Mouse (Mus musculus) frontal cortex, postnatal 36 days (tissue): Measurements from ENCODE around the gene Ogfod1.
A peak's percentile ranks its signal among the peaks of the same experiment; 100 is the strongest.

ENCODE experiments used
- DNase-seq, 2 experiments: peaks; one replicate each; pipeline ENCODE4 v3.0.0; 2022; ENCODE audit warnings: low spot score in 2 of 2

Ogfod1 gene

DNA sequence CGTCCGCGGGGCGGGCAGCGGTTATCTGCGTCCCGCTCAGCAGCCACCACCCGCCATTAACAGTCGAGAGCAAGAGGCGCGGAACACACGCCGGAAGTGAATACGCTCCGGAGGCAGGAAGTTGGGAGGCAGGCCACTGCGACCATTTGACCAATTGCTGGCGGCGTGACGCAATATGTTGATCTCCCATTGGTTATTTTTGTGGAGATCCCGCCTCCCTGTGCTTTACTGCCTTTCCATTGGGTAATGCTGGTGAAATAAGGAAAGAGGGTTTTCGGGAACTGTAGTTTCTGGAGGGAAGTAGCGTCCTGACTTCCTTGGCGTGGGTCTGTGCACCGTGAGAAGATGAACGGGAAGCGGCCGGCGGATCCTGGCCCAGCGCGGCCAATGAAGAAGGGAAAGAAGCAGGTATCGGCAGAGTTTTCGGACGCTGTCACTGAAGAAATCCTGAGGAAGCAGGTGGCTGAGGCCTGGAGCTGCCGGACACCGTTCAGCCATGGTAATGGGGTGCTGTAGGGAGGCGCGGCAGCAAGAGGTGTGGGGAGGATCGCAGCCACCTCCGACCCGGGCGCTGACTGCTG lies at the start of gene Ogfod1, which contains the start of gene Nudt21:
Gene Ogfod1 (plus strand): TSS at position 255 of the 581 bp plus-strand sequence.
Gene Nudt21 (minus strand): TSS at position 88 of the 581 bp plus-strand sequence.
- peak; percentile 89 to 98 for DNase-seq

GRCm38 (mm10) chr8:93989739-93990138 lies 47.3 kb upstream of the Ogfod1 start:
- DNase-seq: no peak

DNA sequence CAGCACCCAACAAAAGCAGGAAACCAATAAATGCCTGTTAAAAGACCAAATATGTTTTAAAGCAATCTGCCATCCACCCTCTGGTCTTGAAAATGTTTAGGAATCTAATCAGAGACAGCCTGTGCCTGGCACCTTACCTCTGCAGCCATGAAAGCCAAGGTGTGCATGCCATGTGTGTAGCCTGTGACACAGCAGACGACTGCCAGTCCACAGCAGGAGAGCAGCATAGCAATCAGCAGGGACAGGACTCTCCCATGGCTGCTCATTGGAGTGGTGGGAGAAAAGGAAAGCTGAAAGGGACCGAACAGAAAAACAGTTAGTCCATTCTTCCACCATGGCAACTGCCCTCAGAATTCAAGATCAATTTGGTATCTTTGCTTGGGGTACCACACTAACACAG lies 38.0 kb upstream of the Ogfod1 start:
- no peak for DNase-seq

GRCm38 (mm10) chr8:94004139-94004538 lies 32.9 kb upstream of the Ogfod1 start:
- no peak for DNase-seq

- DNase-seq: no peak
These were observed 27.7 kb upstream of the Ogfod1 start for GRCm38 (mm10) chr8:94009243-94009845.

GRCm38 (mm10) chr8:94010101-94010705 lies 26.8 kb upstream of the Ogfod1 start:
- DNase-seq: no peak

- DNase-seq: no peak
These were observed 25.7 kb upstream of the Ogfod1 start for GRCm38 (mm10) chr8:94011076-94012012.

DNA sequence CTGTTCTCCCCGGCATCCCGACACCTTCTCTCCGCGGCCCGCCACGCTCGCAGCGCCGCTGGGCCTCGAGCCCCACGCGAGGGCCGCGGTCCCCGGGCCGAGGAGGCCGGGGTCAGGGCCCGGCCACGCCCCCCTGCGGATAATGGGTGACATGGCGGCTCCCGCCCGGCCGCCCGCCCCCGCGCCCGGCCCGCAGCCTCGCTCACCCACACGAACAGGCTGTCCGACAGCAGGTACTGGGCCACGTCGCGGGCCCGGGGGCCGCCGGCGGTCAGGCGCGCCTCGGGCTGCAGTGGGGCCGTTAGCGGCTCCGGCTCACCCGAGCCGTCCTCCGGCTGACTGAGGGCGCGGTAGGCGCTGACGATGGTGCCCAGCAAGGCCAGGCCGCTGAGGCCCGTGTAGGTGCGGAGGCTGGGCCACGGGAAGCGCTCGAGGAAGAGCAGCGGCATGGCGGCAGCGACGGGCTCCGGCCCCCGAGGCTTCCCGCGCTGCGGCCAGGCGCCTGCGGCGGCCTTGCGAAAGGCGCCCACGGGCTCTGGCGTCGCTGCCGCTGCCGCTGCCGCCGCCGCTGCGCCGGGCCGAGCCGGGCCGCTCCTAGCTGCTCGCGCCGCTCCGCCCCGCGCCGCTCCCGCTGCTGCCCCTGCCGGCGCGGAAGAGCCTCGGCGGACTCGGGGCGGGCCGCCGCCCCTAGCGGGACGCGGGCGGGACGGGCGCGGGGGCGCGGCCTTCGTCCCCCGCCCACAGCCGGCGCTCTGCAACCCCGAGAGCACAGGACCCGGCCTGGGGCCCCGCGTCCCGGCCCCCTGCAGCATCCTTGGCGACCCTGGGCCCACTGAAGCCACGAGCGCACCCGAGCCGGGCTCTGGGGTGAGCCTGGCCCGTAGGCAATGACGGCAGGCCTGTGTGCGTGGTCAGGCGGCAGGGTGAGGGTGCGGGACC lies 24.7 kb upstream of the Ogfod1 start, which contains the start of gene Amfr:
Gene Amfr (minus strand): TSS at position 830 of the 939 bp plus-strand sequence.
- DNase-seq: peak; percentile 43 to 45

DNA sequence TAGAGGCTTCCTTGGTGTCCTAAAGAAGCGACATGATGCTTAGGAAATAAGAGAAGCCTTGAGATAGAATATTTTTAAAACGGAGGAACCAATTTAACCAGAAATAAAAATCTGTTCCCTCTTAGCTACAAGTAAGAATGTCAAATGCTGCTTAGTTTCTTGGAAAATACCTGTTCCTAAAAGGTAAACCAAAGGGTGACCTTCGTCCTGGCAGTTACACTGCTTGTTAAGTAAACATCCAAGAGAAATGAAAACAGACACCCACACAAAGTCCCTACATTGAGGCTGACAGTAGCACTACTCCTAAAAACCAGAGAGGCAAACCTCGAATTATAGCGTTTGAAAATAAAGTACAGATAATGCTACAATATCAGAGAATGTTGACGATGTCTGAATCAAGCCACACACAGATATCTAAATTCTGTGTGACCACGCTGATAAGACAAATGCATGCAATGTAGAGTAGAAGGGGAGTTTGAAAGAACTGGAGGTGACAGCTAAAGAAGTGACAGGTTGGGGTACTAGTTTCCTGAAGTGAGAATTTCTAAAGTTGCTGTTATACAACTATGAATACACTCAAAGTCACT lies 23.9 kb upstream of the Ogfod1 start:
- DNase-seq: no peak

DNA sequence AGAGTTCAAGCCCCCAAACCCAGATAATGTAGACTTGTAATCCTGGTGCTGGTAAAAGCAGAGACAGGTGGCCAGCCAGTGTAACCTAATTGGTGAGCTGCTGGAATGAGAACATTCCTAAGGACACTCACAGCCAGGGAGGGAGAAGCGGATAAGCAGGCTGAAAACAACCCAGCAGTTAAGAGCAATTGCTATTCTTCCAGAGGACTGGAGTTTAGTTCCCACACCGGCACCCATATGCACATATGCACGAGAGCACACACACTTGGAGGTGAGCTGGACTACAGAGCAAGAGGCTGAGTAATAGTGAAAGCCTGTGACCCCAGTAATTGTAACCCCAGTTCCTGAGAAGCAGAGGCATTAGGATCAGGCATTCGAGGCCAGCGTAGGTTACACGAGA lies 13.1 kb upstream of the Ogfod1 start:
- no peak for DNase-seq

- no peak for DNase-seq
These were observed 7.3 kb upstream of the Ogfod1 start for GRCm38 (mm10) chr8:94029701-94030100.

DNA sequence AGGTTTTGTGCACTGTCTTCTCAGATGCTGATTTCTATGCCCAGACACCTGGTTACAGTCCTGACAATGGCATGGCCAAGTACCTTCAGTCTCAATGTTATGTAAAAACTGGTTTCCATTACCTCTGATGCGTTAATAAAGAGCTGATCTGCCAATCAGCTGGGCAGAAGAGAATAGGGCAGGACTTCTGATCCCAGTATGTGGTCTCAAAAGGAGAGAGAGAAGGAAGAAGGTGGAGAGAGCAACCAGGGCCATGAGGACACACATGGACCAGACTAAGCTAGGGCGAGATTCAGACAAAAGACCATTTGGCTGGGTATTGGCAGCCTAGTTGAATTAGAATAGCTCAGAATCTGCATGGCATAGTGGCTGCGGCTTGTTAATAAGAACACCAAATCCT lies 3.4 kb upstream of the Ogfod1 start:
- no peak for DNase-seq

GRCm38 (mm10) chr8:94035200-94035599 lies 1.8 kb upstream of the Ogfod1 start:
- no peak for DNase-seq

DNA sequence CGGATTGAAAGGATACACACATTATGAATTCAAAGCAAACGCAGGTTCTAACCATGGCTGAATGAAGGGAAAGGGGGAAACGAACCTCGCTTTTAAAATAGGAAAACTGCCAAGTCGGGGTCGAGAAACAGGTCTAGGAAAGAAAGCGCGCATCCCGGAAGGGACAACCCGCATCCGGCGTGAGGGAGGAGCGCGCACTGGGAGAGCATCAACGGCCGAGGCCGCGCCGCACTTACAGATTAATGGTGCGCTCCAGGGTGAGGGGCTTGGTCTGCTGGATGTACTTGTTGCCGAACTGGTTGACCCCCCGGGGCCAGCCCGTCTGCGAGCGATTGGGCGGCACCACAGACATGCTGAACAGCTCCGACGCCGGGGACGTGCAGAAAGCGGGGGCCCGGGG lies 457 bp upstream of the Ogfod1 start:
- peak; percentile 49 to 66 for DNase-seq

- peak in 1 of 2 experiments; percentile 20 for DNase-seq
These were observed 808 bp downstream of the Ogfod1 start for GRCm38 (mm10) chr8:94037806-94038205.

DNA sequence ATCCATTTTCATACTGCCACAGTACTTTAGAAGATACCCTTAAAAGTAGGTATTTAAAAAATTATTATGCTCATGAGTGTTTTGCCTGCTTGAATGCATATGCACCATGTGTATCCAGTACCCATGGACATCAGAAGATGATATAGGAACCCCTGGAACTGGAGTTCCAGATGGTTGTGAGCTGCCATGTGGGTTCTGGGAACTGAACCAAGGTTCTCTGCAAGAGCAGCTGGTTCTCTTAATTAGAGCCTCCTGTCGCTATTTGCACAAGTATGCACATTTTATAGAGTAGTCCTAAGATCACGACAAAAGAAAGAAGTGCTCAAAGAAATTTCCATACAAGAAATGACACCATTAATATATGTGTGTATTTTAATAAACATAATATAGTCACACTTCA lies 10.8 kb downstream of the Ogfod1 start:
- DNase-seq: no peak

- no peak for DNase-seq
These were observed 15.7 kb downstream of the Ogfod1 start for GRCm38 (mm10) chr8:94052696-94053095.

- peak in 1 of 2 experiments; percentile 58 for DNase-seq
These were observed 20.3 kb downstream of the Ogfod1 start for GRCm38 (mm10) chr8:94057157-94057854.

- peak in 1 of 2 experiments; percentile 17 for DNase-seq
These were observed 29.3 kb downstream of the Ogfod1 start for GRCm38 (mm10) chr8:94066121-94066863.
